Mouse (Mus musculus) ovary, adult 18-20 months (tissue): ENCODE measurements around the gene Ptges3.
"Not testable (repeated sequence)": the region's sequence is repeated elsewhere in the genome, so short reads cannot be mapped to it uniquely, and the experiment has no call there.

ENCODE experiments used
- DNase-seq: peaks from one replicate; pipeline ENCODE4 v3.0.0; 2022; ENCODE audit warnings: low spot score, mixed read lengths

Gene Ptges3

DNA sequence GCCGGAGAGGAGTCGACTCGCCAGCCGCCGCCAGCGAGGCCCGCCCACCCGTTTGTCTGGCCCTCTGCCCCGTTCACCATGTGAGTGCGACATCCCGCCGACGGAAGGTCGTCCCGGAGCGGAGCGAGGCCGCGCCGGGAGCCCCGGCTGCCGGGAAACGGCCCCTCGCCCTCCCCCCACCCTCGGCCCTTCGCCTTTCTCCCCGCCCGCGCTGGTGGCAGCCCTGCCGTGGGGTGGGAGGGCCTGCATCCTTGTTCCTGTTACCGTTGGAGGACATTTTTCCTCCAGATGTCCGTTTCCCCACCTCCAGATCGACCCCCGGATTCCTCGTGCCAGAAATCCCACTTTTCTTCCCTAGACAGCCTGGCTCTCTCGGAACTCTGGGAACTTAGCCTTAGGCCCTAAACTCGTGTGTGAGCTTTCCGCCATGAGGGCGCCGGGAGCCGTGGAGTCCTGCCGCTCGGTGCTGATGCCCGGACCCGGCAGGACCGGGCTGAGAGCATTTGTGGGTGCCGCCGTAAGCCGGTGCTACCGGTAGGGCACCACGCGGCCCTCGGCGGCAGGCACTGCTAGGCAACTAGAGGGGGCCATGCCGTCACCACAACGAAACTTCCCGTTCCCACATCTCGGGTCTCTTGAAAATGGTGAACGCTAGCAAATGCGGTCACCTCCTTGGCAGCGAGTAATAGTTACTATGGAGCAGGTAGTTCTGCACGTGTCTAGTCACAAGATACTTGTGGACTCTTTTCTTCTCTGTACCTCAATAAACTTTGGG, 640 bp downstream of the Ptges3 start:
- no peak for DNase-seq

DNA sequence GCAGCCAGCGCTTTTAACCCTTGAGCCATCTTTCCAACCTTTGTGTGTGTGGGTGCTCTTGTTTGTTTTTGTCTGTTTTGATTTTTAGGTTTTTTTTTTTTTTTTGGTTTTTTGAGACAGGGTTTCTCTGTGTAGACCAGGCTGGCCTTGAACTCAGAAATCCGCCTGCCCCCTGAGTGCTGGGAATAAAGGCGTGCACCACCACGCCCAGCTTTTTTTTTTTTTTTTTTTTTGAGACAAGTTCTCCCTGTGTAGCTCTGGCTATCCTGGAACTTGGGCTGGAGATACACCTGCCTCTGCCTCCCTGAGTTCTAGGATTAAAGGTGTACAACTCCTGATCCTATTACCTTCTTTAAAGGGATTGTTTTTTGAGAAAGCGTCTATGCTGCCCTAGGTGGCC, 2.4 kb downstream of the Ptges3 start:
- DNase-seq, result no peak

DNA sequence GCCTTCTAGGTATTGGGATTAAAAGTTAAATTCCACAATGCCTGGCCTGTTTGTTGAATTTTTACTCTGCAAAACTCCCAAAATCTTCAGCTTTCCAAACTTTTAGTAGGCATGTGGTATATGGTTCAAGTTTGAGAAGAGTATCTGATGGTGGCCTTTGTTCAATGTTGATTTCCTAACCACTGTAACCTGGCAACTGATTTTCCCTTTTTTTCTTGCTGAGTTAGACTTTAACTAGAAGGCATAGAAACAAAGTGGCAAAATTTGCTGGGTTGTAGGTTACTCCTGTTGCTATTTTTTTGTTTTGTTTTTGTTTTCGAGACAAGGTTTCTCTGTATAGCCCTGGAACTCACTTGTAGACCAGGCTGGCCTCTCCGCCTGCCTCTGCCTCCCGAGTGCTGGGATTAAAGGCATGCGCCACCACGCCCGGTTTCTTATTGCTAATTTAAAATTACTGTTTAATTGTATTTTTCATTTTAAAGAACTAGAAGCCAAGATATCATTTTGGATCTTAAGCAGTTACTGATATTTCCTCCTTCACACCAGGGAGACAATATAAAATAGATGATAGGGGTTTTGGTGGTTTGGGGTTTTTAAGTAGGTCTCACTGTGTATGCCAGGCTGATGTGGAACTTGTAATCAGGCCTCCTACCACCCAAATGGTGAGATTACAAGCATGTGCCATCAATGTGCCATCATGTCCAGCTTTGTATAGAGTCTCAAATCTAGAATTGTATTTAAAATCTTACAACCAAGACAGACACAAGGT, 3.7 kb downstream of the Ptges3 start:
- DNase-seq, result no peak

DNA sequence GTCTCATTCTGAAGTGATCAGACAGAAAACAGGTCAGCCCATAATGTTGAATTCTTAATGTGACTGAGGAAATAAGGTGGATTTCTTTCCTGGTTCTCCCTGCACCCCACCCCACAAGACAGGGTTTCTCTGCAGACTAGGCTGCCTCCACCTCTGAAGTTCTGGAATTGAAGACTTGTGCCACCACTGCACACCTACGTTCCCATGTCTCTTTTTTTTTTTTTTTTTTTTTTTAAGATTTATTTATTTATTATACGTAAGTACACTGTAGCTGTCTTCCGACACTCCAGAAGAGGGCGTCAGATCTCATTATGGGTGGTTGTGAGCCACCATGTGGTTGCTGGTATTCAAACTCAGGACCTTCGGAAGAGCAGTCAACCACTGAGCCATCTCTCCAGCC, 7.3 kb downstream of the Ptges3 start:
- no peak for DNase-seq

DNA sequence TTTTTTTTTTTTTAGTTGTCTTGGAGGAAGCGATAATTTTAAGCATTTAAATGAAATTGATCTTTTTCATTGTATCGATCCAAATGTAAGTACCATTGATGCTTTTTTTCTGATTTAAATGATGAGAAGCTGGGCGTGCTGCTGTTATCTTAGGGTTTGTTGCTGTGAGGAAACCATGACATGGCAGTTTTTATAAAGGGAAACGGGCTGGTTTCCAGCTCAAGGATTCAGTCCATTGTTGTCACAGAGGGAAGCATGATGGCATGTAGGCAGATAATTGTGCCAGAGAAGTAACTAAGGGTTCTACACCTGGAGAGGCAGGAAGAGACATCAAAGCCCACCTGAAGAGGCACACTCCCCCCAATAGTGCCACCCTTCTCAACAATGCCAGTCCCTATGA, 10.4 kb downstream of the Ptges3 start:
- no peak for DNase-seq

DNA sequence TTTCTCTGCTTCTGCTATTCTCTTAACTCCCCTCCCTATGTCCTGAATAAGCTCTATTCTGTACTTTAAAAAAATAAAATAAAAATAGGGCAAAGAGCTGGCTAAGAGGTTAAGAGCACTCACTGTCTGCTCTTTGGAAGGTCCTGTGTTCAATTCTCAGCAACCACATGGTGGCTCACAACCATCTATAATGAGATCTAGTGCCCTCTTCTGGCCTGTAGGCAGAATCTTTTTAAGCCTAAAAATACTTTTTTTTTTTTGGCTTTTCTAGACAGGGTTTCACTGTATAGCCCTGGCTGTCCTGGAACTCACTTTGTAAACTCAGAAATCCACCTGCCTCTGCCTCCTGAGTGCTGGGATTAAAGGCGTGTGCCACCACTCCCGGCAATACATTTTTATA, 11.7 kb downstream of the Ptges3 start:
- DNase-seq, result not testable (repeated sequence)

DNA sequence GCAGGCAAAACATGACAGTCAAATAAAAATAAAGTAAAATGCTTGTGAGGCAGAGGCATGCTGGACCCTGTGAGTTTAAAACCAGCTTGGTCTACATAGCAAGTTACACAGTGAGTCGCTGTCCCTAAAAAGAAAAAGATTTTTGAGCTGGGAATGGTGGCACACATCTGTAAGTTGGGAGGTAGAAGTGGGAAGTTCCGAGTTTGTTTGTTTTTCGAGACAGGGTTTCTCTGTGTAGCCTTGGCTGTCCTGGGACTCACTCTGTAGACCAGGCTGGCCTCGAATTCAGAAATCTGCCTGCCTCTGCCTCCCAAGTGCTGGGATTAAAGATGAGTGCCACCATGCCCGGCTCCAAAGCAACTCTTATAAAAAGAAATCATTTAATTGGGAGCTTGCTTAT, 19.5 kb downstream of the Ptges3 start:
- DNase-seq, result not testable (repeated sequence)

DNA sequence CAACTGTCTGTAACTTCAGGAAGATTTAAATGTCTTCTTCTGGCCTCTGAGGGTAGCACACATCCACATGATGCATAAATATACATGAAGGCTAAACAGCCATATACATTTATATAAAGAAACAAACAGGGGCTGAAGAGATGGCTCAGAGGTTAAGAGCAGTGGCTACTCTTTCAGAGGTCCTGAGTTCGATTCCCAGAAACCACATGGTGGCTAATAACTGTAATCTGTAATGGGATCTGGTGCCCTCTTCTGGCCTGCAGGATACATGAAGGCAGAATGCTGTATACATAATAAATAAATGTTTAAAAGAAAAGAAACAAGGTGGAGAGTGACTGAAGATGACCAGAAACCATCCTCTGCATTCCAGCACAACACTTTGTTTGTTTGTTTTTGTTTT, 21.7 kb downstream of the Ptges3 start:
- DNase-seq, result no peak

DNA sequence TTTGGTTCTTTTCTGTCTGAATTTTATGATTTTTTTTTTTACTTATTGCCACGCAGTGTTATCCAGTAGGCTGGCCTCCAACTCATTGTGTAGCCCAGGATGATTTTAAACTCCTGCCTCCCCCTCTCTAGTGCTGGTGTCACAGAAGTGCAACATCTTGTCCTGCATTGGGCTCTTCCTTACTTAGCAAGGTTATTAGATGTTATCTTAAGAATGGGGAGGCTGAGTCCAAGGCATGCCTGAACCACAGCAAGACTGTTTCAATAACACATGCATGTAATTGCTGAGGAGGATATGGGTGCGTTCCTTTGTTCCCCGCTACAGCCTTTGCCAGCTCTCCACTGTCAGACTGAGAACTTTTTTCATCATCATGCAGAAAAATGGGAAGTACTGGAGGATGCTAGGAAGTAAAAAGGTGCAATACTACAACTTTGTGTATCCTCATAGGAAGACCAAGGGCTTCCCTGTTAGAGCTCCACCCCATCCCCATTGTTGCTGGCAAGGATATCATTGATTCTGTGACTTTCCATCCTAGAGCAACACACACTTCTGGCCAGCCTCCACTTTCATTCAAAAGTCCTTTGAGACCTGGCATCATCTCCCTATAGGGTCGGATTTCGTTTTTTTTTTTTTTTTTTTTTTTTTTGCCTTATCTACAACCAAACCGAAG, 23.2 kb downstream of the Ptges3 start:
- no peak for DNase-seq

DNA sequence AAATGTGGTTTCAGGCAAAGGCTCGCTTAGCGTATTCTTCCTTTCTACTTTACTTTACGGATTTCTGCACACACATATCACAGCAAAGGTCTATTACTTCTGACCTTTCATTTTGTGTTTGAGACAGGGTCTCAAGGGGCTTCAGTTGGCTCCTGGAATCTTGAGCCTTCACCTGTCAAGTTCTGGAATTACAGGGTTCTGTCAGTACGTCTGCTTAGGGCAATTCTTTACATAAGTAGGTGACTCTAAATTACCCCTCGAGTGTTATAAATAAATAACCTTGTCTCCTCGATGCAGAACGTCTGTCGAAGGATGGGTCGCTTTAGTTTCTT, 23.7 kb downstream of the Ptges3 start:
- DNase-seq, result no peak

DNA sequence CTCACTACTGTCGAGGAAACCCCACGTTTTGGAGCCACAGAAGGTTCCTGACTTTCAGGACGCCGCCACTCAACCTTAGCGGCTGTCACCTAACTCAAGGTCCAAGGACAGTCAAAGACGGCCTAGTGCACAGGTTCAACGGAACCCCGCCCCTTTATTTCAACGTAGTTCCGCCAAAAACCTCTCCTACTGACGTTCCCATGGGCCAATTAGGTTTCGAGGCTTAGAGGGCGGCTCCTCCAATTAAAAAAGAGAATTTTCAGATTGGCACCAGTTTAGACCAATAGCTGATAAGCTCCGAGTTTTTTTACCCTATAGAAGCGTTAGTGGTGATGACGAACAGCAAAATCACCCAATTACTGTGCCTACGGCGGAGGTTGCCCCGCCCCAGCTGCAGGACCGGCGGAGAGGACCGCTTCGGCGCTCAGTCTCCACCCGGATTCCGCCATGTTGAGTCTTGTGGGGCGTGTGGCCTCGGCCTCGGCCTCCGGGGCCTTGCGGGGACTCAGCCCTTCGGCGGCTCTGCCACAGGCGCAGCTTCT, 24.2 kb downstream of the Ptges3 start, which contains the start of gene Atp5b:
Gene Atp5b (plus strand): TSS at position 394 of the 542 bp plus-strand sequence.
- DNase-seq, result peak; percentile 96

DNA sequence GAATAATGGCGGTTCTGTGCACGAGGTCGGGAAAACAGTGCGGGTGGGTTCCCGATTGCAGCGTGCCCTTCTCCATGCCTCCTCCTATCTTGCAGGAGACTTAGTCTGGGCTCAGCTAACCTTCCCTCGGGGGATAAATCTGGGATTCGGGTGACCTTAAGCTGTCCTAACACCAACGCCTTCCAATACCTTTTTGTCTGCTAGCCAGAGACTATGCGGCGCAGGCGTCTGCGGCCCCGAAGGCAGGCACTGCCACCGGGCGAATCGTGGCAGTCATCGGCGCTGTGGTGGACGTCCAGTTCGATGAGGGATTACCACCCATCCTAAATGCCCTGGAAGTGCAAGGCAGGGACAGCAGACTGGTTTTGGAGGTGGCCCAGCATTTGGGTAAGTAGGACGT, 24.9 kb downstream of the Ptges3 start:
- DNase-seq, result no peak

DNA sequence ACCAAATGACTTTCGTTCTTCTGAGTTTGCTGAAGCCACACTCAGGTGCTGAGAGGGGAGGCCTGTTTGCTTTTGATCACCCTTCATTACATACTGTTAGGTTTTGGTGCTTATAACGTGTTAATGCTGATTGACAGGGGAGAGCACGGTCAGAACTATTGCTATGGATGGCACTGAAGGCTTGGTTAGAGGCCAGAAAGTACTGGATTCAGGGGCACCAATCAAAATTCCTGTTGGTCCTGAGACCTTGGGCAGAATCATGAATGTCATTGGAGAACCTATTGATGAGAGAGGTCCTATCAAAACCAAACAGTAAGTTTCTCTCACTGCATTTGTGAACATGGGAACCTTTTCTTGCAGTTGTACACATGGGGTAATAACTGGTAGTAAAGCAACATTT, 25.4 kb downstream of the Ptges3 start:
- no peak for DNase-seq

DNA sequence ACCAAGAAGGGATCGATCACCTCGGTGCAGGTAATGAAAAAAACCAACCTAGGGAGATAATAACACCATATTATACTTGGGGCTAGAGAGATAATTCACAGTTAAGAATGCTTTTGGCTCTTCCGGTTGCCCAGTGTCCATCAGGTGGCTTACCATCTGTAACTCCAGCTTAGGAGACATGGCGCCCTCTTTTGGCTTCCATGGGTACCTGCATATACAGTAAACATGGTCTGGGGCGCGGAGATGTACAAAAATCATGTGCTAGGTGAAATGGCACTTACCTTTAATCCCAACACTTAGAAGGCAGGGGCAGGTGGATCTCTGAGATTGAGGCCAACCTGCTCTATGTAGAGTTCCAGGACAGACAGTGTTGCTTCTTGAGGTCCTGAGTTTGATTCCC, 27.6 kb downstream of the Ptges3 start:
- no peak for DNase-seq

DNA sequence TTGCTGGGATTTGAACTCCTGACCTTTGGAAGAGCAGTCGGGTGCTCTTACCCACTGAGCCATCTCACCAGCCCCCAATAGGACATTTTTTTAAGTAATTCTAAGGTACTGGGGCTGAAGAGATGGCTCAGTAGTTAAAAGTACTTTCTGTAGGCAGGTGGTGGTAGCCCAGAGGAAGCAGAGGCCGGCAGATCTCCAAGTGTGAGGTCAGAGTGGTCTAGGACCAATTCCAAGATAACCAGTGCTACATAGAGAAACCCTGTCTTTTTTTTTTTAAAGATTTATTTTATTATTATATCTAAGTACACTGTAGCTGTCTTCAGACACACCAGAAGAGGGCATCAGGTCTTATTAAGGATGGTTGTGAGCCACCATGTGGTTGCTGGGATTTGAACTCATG, 28.5 kb downstream of the Ptges3 start:
- not testable (repeated sequence) for DNase-seq

DNA sequence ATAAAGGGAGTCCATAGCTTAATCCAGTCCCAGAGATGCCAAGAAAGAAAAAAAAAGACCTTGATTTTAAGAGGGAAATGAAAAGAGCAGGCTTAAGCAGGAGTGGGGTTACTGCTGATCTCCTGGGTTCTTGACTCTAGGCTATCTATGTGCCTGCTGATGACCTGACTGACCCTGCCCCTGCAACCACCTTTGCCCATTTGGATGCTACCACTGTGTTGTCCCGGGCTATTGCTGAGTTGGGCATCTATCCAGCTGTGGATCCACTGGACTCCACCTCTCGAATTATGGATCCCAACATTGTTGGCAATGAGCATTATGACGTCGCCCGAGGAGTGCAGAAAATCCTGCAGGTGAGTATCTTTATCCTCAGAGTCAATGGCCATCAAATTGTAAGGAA, 29.4 kb downstream of the Ptges3 start:
- no peak for DNase-seq

DNA sequence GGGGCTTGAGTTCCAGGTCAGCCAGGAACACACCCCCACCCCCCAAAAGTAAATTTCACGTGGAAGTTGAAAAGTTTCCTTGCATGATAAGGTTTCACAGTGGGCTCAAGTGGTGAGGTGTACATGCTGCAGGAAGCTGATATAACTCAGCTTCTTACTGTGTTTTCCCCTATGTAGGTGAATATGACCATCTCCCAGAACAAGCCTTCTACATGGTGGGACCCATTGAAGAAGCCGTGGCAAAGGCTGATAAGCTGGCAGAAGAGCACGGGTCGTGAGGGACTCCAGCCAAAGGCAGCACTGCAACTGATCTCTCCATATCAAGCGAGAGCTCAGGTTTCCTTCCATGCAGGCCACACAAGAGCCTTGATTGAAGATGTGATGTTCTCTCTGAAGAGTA, 31.1 kb downstream of the Ptges3 start:
- no peak for DNase-seq

DNA sequence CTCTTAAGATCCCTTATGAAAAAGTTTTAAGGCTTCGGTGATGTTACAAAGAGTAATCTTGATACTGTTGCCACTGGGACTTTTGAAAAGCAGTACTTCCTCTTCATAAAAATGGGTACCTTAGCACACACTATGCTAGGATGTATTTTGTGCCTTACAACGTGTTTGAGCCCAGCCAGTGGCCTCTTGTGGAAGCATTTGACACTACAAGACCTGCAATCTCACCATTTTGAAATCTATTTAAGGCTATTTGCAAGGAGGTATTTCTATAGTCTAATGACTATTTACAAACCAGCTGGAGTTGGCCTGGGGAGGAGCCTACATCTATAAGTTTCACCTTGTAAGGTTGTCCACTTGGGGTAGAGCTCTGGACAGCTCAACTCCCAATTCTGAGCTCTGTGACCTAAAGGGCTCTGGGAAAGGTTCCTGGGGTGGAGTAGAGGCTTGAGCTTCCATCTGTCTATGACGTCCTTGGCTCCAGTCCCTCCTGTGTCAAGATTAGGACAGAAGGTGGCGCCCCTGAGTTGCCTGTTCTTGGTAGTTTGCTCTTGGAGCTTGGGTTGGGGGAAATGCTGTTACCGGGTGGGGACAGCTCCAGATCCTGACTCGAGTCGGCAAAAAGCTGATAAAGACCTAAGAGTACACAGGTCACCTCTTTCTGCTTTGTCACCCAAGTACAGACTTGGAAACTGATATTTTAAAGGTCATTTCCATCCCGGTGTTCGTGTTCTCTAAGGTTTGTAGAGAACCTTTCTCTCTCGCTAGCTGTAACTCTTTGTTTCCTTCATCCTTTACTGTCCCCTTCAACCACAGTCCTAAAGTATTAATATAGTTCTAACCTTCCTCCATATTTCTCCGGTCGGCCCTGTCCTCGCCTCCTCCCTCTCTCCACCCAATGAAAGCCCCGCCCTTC, 32.2 kb downstream of the Ptges3 start:
- peak; percentile 70 for DNase-seq

DNA sequence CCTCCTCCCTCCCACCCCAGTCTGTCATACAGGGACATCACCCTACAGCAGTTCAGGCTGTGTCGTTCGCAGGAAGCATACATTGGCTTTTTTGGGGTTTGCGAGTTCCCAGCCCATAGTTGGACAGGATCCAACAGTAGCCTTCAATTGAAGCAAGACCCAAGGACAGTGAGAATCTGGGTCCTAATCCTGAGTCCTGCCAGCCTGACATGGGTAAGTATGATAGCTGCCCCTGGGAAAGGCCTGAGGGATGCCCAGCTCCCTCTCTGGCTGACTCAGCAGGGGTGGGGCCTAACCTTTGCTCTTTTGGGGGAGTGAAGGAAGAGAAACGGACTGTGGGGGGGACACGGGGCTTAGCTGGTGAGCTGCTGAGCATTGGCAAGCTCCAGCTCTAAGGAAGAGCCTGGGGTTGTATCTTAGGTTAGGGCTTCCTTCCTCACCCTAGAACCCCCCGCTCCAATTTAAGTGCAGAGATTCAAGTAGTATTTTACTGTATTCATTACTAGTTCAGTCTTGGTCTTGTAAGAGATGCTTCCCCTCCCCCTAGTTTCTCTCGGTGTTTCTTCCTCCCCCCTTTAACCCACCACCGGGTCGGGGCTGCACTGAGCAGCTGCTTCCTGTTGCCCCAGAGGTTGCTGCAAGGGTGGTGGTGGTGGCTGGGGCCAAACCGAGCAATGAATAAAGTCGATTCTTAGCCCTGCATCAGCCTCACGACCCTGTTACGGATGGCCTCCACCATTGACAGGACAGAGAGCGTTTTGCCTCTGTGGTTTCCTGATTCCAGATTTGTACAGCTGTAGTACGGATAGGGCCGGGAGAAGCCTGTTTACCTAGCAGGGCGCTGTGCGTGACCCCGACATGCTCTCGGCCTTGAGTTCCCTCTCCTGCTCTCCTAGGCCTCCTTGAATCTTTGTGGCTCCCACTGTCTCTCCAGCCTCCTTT, 33.1 kb downstream of the Ptges3 start, which contains the start of gene Baz2a:
Gene Baz2a (plus strand): TSS at position 14 of the 942 bp plus-strand sequence.
- peak; percentile 38 for DNase-seq
